Mouse (Mus musculus) neural tube, embryonic 12.5 days (tissue): ENCODE data around the gene Ntan1. TPM values are rescaled to one million over a fixed set of nuclear protein-coding genes. Genes with fewer than 3 reads are reported as not detected.
A peak's percentile ranks its signal among the peaks of the same experiment; 100 is the strongest.
"Not testable (repeated sequence)": the region's sequence is repeated elsewhere in the genome, so short reads cannot be mapped to it uniquely, and the experiment has no call there.

Source experiments
- ATAC-seq: fragments of 200-750 bp; cut with Nextera tagmentation; 2 replicates; pipeline ENCODE4 v1.8.0; 2017; ENCODE audit warnings: low read depth, mild to moderate bottlenecking, moderate TSS enrichment, moderate library complexity; ENCODE audit not compliant: low FRiP score
- H3K27ac ChIP-seq: fragments of 300-500 bp; sonication (generic); 2 replicates; pipeline ENCODE4 v1.5.1; 2016
- H3K27me3 ChIP-seq: fragments of 300-500 bp; sonication (generic); replicated peaks from 2 replicates; pipeline ENCODE4 v1.6.1; 2016; ENCODE audit warnings: mild to moderate bottlenecking
- H3K36me3 ChIP-seq: fragments of 300-500 bp; sonication (generic); 2 replicates; pipeline ENCODE4 v1.6.1; 2016; ENCODE audit warnings: mild to moderate bottlenecking
- H3K4me1 ChIP-seq: fragments of 300-500 bp; sonication (generic); 2 replicates; pipeline ENCODE4 v1.6.1; 2016
- H3K4me2 ChIP-seq: fragments of 300-500 bp; sonication (generic); replicated peaks from 2 replicates; pipeline ENCODE4 v1.6.1; 2016; ENCODE audit warnings: mild to moderate bottlenecking
- H3K4me3 ChIP-seq: fragments of 300-500 bp; sonication (generic); 2 replicates; pipeline ENCODE4 v1.5.1; 2016
- H3K9ac ChIP-seq: fragments of 300-500 bp; sonication (generic); 2 replicates; pipeline ENCODE4 v1.6.1; 2016; ENCODE audit warnings: mild to moderate bottlenecking
- H3K9me3 ChIP-seq: fragments of 300-500 bp; sonication (generic); 2 replicates; pipeline ENCODE4 v1.6.1; 2016; ENCODE audit warnings: mild to moderate bottlenecking
- WGBS: fragments of 180-500 bp; shearing (Covaris S2); methylation state at CpG from one replicate; pipeline ENCODE4 v1.1.7; 2016; 5-methylcytosine and 5-hydroxymethylcytosine counted together
- polyA plus RNA-seq: library from polyadenylated mRNA; unstranded; fragments of >200 nt; fragmentation: Nextera tagmentation; extraction: Ambion mirVana; gene quantifications from 2 replicates; pipeline ENCODE4 v1.2.1, GENCODE M21; 2016

Gene Ntan1
- 176 and 190 TPM in 2 replicates for polyA plus RNA-seq

DNA sequence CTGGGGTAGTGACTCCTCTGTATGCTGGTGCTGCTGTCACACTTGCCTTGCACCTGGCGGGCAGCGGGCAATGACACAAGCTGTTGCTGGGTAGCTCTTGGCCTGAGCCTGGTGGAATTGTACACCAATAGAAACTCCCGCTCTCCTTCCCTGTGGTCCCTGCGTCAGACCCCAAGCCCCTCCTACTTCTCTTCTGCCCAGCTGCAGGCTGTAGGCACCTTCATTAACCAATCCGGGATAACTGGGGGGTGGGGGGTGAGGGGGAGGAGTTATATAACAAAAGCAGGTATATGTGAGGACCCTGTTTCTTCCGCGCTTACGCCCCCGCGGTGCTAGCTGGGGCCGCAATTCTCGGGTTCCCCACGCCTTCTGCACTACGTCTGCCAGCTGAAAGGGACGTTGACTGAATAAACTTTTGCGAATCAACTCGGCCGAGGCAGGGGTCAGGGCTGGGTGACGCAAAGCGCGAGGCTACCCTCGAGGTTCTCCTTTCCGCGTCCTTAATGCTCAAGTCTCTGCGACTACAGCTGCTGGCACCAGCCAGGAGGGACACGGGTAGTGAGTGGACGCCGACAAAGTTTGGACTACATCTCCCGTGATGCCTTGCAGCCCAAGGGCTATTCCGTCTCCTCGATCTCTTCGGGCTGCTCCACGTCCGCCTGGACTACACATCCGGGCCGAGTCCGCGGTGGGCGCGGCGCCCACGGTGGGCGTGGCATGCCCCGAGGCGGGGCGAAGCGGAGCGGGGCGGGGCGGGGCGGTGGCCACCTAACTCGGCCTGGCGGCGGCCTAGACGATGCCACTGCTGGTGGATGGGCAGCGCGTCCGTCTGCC is at the start of gene Ntan1:
TSS of gene Ntan1 (plus strand) at position 286 of the 834 bp plus-strand sequence.
- H3K9ac ChIP-seq = peak within 1 kb of the TSS; percentile 83
- H3K9me3 ChIP-seq = no peaks in the 10 kb centered on the region
- H3K27me3 ChIP-seq = no peaks in the 10 kb centered on the region
- H3K27ac ChIP-seq = peak within 1 kb of the TSS; percentile 91
- H3K4me1 ChIP-seq = peaks cover 18% of the 10 kb centered on the region
- under 1% methylated on average over 58 of the region's 58 CpGs for WGBS
- peak within 1 kb of the TSS; percentile 84 for H3K4me2 ChIP-seq
- peaks cover 29% of the 10 kb centered on the region for H3K36me3 ChIP-seq
- peak; percentile 96 for ATAC-seq
- H3K4me3 ChIP-seq = peak within 1 kb of the TSS; percentile 67

DNA sequence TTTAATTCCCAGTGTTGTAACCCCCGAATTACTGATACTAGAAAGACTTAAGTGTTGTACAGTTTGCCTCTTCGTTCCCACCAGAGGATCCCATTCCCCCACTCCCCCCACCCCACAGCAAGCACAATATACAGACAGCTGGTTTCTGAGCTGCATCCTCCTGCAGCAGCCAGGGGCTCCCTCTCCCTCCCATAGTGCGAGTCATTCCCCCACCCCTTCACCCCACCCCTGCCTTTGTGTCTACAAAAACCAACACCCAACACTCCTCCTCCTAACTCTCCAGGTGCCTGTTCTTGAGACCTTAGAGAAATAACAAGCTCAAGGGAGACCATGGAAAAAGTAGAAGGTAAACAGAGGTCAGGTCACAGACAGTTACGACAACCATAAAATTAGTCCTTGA is 47.0 kb upstream of the Ntan1 start:
- not testable (repeated sequence) for H3K4me2 ChIP-seq, H3K27ac ChIP-seq, H3K36me3 ChIP-seq, H3K4me3 ChIP-seq, ATAC-seq, H3K27me3 ChIP-seq, H3K9ac ChIP-seq, H3K4me1 ChIP-seq, H3K9me3 ChIP-seq
- WGBS = 63% methylated on average over 4 of the region's 4 CpGs

DNA sequence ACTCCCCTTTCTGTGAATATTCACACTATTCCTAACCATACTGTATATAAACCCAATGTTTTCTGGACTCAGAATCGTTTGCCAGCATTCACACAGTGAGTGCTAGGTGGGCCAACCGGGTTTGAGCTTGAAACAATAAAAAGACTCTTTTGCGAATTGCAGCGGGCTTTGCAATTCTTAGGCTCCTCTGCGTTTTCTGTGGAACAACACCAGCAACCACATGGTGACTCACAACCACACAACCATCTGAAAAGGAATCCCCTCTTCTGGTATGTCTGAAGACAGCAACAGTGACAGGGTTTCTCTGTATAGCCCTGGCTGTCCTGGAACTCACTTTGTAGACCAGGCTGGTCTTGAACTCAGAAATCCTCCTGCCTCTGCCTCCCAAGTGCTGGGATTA is 46.6 kb upstream of the Ntan1 start:
- H3K4me1 ChIP-seq, H3K9me3 ChIP-seq, H3K36me3 ChIP-seq, ATAC-seq, H3K27ac ChIP-seq, H3K4me2 ChIP-seq, H3K4me3 ChIP-seq, H3K9ac ChIP-seq, H3K27me3 ChIP-seq: not testable (repeated sequence)
- 82% methylated on average over 5 of the region's 5 CpGs for WGBS

DNA sequence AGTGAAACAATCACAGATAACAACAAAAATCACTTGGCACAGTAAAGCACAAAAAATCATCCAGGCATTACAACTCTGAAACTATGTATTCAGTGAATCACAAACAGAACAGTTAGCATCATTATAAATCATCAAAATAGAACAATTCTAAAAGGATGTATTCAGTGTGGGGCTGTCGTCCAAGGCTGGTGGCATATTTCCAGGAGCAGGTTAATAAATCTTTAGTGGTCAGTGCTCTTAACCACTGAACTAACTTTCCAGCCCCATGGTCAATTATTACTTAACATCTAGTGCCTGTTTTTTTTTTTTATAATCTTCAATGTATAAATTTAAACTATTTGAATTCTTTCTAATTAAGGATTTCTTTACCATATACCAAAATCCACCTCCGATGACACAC is 44.6 kb upstream of the Ntan1 start:
- WGBS = 84% methylated on average over 2 of the region's 2 CpGs

DNA sequence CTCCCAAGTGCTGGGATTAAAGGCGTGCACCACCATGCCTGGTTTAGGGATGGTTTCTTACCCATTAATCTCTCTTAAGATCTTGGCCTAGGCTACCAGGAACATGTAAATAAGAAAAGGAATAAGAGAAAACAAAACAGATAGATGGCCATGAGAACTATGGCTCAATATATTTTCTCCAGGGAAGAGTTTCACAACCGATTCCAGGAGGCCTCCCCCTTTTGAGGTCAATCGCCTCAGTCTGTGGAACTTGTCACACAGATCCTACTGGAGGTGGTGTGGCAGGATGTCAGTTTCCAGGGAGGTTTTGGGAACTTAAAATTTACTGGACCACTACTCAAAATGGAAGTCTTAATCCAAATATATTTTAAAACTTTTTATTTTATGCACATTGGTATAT is 44.0 kb upstream of the Ntan1 start:
- not testable (repeated sequence) for H3K27me3 ChIP-seq, H3K4me1 ChIP-seq, H3K4me2 ChIP-seq, H3K4me3 ChIP-seq, H3K27ac ChIP-seq, H3K9me3 ChIP-seq, H3K36me3 ChIP-seq, ATAC-seq, H3K9ac ChIP-seq
- 85% methylated on average over 3 of the region's 3 CpGs for WGBS

More for the DNA sequence above, 44.6 kb upstream of the Ntan1 start:
- H3K36me3 ChIP-seq, H3K27ac ChIP-seq, ATAC-seq, H3K27me3 ChIP-seq, H3K4me1 ChIP-seq, H3K9me3 ChIP-seq, H3K4me2 ChIP-seq, H3K9ac ChIP-seq, H3K4me3 ChIP-seq: not testable (repeated sequence)

DNA sequence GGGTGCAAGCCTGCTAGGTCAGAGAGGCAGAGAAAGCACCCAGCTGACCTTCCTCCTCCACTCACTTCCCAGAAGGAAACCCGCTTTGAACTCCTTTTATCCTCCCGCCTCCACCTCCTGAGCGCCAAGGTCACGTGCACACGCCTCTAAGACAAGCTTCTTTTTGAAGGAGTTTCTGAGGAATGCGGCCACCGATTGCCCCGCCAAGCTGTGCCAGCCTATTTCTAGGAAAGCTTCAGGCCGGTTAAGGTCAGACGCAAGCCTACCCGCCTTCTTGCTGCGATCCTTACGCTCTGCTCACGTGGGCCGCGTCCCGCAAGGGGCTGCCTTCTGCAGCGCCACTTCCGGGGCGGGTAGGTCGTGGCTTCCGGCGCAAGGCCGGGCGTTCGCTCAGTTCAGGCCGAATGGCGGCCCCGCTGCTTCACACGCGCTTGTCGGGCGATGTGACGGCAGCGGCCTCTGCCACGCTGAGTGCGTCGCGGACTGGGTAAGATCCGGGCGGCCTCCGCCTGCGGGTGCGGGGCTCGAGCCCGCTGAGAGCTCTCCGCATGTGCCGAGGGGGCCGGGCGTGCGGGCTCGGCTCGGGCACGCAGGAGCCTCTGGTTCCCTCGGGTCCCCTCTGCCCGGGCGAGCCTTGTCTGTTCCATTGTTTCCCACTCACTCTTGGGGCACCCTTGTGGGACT is 38.1 kb upstream of the Ntan1 start, which contains the start of gene Rrn3:
TSS of gene Rrn3 (plus strand) at position 356 of the 684 bp plus-strand sequence.
- Histone ChIP-seq H3K9me3 (no peaks in the 10 kb centered on the region), H3K4me3 (peak within 1 kb of the TSS; percentile 83), H3K27ac (peak within 1 kb of the TSS; percentile 15; the same call in 1 of the 2 replicates), H3K9ac (peak within 1 kb of the TSS; percentile 91), H3K4me1 (peaks cover 19% of the 10 kb centered on the region), H3K27me3 (no peaks in the 10 kb centered on the region), H3K4me2 (peak within 1 kb of the TSS; percentile 88), H3K36me3 (peaks cover 20% of the 10 kb centered on the region)
- under 1% methylated on average over 57 of the region's 57 CpGs for WGBS
- peak; percentile 99 for ATAC-seq

DNA sequence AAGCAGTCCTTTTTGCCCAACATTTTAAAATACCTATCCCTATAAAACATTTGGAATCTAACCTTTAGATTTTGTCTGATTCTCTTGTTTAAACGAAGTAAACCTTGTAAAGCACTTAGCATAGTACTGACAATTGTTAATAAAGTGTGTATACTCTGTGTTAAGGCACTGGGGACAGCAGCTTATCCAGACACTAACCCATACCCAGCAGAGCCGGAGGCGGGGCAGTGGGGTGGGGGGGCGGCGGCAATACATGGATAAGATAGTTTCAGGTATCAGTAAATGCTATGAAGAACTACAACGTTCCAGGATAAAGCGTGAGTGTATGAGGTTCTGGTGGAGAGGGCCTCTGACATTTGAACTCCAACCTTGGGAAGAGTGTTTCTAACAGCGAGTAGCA is 37.4 kb upstream of the Ntan1 start:
- H3K9ac ChIP-seq = peak overlapping the region; percentile 91
- H3K4me3 ChIP-seq = peak overlapping the region; percentile 83
- peaks cover 27% of the 10 kb centered on the region for H3K36me3 ChIP-seq
- no peaks in the 10 kb centered on the region for H3K9me3 ChIP-seq
- peak overlapping the region; percentile 88 for H3K4me2 ChIP-seq
- WGBS = 43% methylated on average over 8 of the region's 8 CpGs
- ATAC-seq = peak; percentile 57; the same call in 1 of the 2 replicates
- H3K27ac ChIP-seq = no peak overlapping the region
- no peaks in the 10 kb centered on the region for H3K27me3 ChIP-seq
- H3K4me1 ChIP-seq = peaks cover 19% of the 10 kb centered on the region

DNA sequence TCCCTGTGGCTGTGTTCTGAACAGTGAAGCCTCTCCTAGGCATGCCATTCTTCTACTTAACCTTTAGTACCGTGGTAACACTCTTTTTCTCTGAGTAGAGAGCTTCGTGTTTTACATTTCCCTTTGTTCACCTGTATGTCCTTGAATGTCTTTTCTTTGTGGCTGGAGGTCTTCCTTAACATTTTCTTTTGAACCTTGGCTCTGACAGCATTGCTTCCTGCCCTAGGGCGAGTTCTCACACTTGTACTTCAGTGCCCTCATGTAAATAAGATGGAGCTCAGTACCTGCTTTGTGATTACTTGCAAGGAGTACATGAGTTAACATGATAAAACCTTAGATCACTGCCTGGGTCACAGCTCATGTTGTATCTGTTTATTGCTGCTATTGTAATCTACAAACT is 32.7 kb upstream of the Ntan1 start:
- Histone ChIP-seq H3K4me2 (no peak overlapping the region), H3K27me3 (no peaks in the 10 kb centered on the region), H3K27ac (no peak overlapping the region), H3K4me1 (peaks cover 12% of the 10 kb centered on the region; the same call in 1 of the 2 replicates), H3K4me3 (no peak overlapping the region), H3K36me3 (peaks cover 69% of the 10 kb centered on the region), H3K9me3 (no peaks in the 10 kb centered on the region), H3K9ac (no peak overlapping the region)
- WGBS = 83% methylated on average over 3 of the region's 3 CpGs
- ATAC-seq = no peak

DNA sequence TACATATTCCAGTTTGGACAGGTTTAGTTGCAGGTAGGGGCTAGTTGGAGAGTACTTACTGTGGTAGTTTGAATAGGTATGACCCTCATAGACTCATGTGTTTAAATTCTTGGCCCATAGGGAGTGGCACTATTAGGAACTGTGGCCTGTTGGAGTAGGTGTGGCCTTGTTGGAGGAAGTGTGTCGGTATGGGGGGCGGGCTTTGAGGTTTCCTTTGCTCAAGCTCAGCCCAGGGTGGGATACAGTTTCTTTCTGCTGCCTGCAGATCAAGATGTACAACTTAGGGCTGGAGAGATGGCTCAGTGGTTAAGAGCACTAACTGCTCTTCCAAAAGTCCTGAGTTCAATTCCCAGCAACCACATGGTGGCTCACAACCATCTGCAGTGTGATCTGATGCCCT is 25.2 kb upstream of the Ntan1 start:
- peaks cover 88% of the 10 kb centered on the region for H3K36me3 ChIP-seq
- not testable (repeated sequence) for H3K27ac ChIP-seq, ATAC-seq, H3K4me3 ChIP-seq, H3K9ac ChIP-seq, H3K9me3 ChIP-seq, H3K4me1 ChIP-seq, H3K27me3 ChIP-seq, H3K4me2 ChIP-seq
- 92% methylated on average over 2 of the region's 2 CpGs for WGBS

DNA sequence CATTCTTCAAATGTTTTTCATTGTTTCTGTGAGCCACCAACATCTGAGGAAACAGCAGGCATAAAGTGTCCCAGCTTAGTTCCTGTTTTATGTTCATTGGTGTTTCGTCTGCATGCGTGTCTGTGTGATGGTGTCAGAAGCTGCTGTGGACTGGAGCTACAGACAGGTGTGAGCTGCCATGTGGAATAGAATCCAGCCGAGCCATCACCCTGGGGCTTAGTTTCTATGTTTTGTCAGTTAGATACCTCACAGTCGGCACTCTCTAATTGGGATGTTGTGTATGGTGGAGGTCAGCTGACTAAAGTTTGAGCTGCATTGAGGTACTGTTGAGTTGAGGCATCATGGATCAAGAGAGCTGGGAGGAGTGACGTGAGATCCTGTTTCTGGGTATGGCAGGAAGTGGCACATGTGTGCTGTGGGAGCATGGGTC is 21.9 kb upstream of the Ntan1 start:
- no peak overlapping the region for H3K9ac ChIP-seq
- 91% methylated on average over 5 of the region's 5 CpGs for WGBS
- ATAC-seq = no peak

DNA sequence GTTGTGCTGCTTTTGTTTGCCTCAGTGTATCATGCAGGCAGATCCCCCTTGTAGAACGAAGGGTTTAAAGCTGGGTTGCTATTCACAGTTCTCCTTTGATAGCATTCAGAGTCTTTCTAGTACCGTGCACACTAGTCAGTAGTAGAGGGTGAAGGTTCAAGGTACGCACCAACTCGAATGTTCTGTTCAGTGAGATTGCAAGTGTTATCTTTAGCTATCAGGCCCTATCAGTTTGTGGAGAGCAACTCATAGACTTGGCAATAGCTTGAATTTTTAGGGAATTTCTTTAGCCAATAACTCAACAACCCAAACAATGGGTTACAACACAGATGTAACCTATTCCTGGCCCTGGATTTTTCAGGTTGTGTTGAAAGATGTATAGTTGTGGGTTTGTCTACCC is 17.4 kb upstream of the Ntan1 start:
- H3K27ac ChIP-seq = no peak overlapping the region
- no peak overlapping the region for H3K4me3 ChIP-seq
- no peak overlapping the region for H3K4me2 ChIP-seq
- ATAC-seq = no peak
- H3K9ac ChIP-seq = no peak overlapping the region
- peaks cover 85% of the 10 kb centered on the region for H3K36me3 ChIP-seq
- H3K4me1 ChIP-seq = no peaks in the 10 kb centered on the region
- 96% methylated on average over 4 of the region's 4 CpGs for WGBS
- no peaks in the 10 kb centered on the region for H3K9me3 ChIP-seq
- H3K27me3 ChIP-seq = no peaks in the 10 kb centered on the region

More for the DNA sequence above, 21.9 kb upstream of the Ntan1 start:
- H3K4me2 ChIP-seq = no peak overlapping the region
- H3K4me1 ChIP-seq = no peaks in the 10 kb centered on the region
- H3K27me3 ChIP-seq = no peaks in the 10 kb centered on the region
- no peak overlapping the region for H3K27ac ChIP-seq
- H3K9me3 ChIP-seq = no peaks in the 10 kb centered on the region
- H3K4me3 ChIP-seq = no peak overlapping the region
- peaks cover 91% of the 10 kb centered on the region for H3K36me3 ChIP-seq

DNA sequence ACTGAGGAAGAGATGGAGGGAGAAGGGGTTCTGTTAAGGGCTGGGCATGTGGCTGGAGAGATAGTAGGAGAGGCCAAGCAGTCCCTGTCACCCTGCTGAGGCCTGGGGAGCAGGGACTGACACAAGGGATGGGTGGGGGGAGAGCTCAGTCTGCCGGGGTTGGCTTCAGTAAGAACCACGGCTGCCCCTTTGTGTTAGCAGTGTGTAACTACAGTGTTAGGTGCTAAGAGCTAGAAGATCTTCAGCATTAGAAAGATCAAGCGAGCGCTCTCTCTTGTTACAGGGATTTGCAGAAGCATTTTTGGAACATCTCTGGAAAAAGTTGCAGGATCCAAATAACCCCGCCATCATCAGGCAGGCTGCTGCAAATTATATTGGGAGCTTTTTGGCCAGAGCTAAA is 14.0 kb upstream of the Ntan1 start:
- no peak for ATAC-seq
- H3K36me3 ChIP-seq = peaks cover 85% of the 10 kb centered on the region

More for the DNA sequence above, 14.0 kb upstream of the Ntan1 start:
- no peaks in the 10 kb centered on the region for H3K27me3 ChIP-seq
- no peaks in the 10 kb centered on the region for H3K4me1 ChIP-seq
- H3K4me3 ChIP-seq = no peak overlapping the region
- H3K9ac ChIP-seq = no peak overlapping the region
- H3K4me2 ChIP-seq = no peak overlapping the region
- H3K27ac ChIP-seq = no peak overlapping the region
- 86% methylated on average over 5 of the region's 5 CpGs for WGBS
- no peaks in the 10 kb centered on the region for H3K9me3 ChIP-seq
